Mouse (Mus musculus): Measurements from ENCODE around the gene Tspan9.

DNA sequence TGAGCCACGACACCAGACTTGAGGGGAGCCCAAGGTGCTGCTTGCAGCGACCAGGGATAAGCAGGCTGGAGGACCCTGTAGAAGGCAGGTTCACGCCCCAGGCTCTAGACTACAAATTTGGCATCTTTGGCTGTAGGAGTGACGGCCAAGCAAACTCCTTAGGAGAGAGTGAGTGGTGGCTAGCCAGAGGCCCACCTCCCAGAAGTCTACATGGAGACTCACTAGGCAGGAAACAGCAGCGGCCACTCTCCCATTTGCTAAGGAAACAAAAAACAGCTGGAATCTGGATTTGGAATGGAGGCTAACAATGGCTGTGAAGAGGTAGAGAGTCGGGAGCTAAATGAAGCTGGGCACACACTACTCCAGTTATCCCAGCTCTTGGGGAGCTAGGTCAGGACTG is 104.8 kb downstream of the Tspan9 start:
- no peak for TF ChIP-seq CTCF (IDR thresholded peaks at IDR 0.05; ENCODE audit: low read depth)
- no peak for TF ChIP-seq EP300 (IDR thresholded peaks at IDR 0.05; ENCODE audit: low read depth)
